Mouse (Mus musculus) liver, adult 2 months (tissue): ENCODE measurements around the gene Lrch1.

Experiments
- CTCF ChIP-seq: fragments of 200-500 bp; IDR thresholded peaks from 2 replicates; pipeline ENCODE4 v1.5.1; 2011; ENCODE audit warnings: low read depth, low read length, control low read depth
- POLR2A ChIP-seq: fragments of 200-500 bp; IDR thresholded peaks from 2 replicates; pipeline ENCODE4 v1.6.1; 2011; ENCODE audit warnings: low read length, control low read depth; ENCODE audit not compliant: insufficient read depth; ENCODE audit errors: extremely low read depth

- TF ChIP-seq CTCF (no peak), POLR2A (no peak)
These were observed 46.8 kb downstream of the Lrch1 start for GRCm38 (mm10) chr14:74900705-74901369.
